Mouse (Mus musculus) urinary bladder, postnatal 14 days (tissue): ENCODE measurements at regions not wholly inside any gene's neighbourhood (a gene's known extent, or its start where the extent isn't known, plus 50 kb on each side); places are given as distances from the start of the nearest gene placed in this dataset.

Source experiments
- DNase-seq: peaks from one replicate; pipeline ENCODE4 v3.0.0; 2021; ENCODE audit warnings: low spot score

- DNase-seq = peak; percentile 38
These were observed 51.5 kb upstream of the Stmnd1 start for GRCm38 (mm10) chr13:46222031-46222430.

DNA sequence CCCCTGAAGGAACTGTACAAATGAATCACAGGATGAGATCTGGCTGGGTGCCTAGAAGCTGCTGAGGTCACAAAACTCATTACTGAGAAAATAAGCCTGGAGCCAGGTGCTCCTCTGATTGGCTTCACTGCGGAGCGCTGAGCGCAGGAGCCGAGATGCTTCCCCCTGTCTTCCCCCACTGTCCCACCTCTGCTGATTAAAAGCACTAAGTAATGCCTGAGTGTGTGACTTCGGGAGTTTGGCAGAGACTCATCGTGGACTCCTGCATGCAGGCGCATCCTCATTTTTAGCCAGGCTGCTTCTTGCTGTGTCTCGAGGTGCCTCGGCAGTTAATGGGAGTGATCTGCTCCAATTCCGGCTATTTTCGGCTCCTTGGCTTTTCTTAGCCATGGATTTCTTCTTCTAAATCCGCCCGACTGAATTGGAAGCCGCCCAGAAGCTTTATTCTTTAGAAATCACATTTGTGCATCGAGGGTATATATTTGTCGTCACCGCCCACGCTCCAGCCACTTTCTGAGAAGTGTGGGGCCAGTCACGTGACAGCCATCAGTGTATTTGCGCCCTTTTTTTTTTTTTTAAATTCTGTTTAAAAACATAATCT lies 55.3 kb upstream of the Stmnd1 start:
- peak; percentile 69 for DNase-seq

- DNase-seq = no peak
These were observed 56.3 kb upstream of the Stmnd1 start for GRCm38 (mm10) chr13:46216954-46217838.

DNA sequence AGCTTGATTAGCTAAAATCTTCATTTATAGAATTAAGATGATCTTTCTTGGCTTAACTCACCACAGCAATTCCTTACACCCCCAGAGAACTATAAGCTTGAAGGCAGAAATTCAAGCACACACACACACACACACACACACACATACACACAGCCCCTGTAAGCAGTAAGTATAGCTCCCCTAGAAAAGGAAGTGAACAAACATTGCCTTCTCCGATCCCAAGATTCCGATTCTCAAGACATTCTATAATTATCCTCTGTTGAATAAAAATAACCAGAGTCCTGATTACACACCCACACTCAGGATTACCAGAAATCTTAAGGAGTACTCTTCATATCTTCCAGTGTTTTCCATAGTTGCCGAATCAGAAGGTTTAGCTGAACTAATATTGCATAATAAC lies 70.0 kb upstream of the Stmnd1 start:
- no peak for DNase-seq

- no peak for DNase-seq
These were observed 70.9 kb upstream of the Stmnd1 start for GRCm38 (mm10) chr13:46202586-46202985.

- DNase-seq = no peak
These were observed 72.4 kb upstream of the Stmnd1 start for GRCm38 (mm10) chr13:46201029-46201599.

- no peak for DNase-seq
These were observed 80.4 kb upstream of the Stmnd1 start for GRCm38 (mm10) chr13:46193131-46193530.

- DNase-seq = no peak
These were observed 83.8 kb upstream of the Stmnd1 start for GRCm38 (mm10) chr13:46189726-46190125.

DNA sequence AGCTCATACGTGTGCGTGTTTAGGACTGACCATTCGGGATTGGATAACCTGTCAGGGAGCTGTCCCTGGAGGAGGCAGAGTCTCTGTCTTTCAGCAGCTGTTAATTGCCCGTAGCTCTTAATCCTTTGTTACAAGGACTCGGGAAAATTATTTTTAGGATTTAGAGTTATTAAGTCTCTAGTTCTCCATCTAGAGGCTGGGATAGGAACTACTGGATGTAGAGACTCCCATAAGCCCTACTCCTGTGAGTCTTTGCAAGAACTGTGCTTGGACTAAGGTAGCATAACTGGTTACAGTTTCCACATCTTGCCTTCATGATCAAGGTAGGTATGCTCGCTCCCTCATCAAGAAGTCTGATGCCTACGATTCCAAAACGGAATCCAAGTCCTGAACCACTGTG lies 90.7 kb upstream of the Stmnd1 start:
- no peak for DNase-seq

DNA sequence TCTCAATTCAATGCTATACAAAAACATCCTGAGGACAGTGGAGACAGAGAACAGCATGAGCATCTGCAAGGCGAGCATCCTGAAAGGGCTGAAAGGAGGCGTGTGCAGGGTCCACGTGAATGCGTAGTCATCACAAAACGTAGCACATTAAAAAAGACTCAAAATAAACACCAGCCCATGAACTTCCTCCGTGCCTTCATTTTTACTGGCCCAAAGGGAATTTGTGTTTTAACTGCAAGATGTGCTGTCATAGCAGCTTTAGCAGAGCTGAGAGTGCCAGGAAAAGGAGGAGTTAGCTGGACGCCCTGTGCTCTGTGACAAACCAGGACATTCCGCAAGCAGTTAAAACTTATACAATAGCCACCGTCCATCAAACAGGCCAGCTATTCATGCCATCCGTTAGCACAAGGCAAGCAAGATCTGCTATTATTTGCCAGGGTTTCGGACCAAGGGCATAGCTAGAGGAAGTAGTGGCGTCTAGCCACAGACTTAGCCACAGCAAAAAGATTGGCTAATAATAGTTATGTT lies 92.9 kb upstream of the Stmnd1 start:
- DNase-seq = no peak

DNA sequence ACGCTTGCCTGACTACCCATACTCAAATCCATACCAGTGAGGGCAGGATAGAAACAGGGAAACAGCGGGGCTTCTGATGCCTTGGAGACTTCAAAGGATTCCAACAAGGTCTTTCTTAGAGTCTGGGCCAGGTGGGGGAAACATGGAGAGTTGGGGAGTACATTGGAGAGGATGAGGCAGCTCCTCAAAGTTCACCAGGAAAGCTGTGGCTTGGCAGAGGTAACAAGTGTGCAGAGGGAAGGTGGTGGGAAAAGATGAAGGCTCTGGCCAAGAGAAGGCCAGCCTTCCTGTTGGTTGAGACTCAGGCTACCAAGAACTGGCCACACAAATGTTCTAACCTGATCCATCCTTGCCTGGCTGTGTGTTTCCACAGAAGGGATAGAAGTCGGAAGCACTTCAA lies 93.6 kb upstream of the Stmnd1 start:
- DNase-seq = no peak

GRCm38 (mm10) chr13:46173103-46173502 lies 100.4 kb upstream of the Stmnd1 start:
- DNase-seq = no peak

- DNase-seq = peak; percentile 74
These were observed 111.5 kb upstream of the Stmnd1 start for GRCm38 (mm10) chr13:46162025-46162374.

DNA sequence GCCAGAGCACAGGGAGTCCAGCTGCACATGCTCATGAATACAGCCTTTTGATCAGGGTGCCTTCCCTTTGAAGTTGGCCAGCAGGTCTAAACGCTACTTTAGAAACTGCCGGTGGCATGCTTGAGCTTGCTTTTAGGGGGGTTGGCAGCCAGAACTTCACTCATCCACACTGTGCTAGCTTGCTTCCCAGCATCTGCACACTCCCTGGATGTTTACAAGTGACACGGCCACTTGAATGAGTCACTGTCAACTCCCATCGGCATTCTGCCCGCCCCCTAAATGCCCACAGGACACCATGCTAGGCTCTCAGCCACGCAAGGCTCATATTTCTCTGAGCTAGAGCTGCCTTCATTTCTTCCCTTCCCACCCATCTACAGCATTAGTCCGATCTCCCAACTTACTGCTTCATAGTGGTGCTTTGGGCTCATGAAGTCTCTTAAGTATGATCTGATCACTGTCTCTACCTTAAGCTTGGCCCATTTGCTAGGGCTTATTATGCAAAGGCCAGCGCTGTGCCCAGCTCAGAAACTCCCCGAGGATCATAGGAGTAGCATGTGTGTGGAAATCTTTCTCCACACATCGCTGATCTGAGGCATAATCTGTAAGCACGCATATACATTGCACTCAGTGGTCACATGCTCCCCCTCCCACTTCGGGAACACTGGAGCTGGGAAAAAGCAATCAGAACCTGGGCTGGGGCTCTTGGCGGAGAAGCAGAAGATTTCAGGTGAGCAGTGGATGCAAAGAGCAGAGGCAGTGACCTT lies 112.1 kb upstream of the Stmnd1 start:
- DNase-seq = peak; percentile 53

DNA sequence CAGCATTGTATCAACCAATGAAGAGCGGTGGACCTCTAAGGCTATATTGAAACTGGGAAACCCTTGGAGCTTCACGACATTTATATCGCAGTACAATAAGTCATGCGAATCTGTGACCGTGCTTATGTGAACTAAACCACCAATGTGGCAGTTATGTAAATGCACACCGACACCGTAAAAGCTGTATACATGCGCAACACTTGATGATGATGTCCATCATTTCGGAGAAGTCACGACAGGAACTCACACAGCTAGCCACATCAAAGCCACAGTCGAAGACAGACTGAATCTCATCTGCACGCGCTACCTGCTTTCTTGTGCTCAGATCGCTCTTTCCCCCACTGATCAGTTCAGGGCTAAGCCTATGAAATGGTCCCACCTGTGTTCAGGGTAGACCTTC lies 114.2 kb upstream of the Stmnd1 start:
- DNase-seq = no peak

GRCm38 (mm10) chr13:46153282-46154260 lies 120.0 kb upstream of the Stmnd1 start:
- DNase-seq = no peak

DNA sequence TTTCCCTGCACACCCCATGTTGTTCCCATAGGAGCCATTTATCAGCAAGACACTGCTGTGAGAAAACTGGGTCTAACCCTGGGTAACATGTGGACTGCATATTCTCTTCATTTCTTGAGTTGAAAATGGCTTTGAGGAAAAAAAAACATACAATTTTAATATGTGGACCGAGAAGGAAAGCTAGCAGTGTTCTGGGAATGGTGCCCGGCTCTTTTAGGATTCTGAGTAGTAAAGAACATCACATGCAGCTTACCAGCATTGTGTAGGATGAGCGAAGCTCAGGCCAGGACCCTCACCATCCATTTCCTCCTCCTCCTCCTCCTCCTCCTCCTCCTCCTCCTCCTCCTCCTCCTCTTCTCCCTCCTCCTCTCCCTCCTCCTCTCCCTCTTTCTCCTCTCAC lies 133.5 kb upstream of the Stmnd1 start:
- DNase-seq = no peak

GRCm38 (mm10) chr13:46139251-46139650 lies 134.3 kb upstream of the Stmnd1 start:
- no peak for DNase-seq

GRCm38 (mm10) chr13:46135411-46135810 lies 138.1 kb upstream of the Stmnd1 start:
- no peak for DNase-seq

DNA sequence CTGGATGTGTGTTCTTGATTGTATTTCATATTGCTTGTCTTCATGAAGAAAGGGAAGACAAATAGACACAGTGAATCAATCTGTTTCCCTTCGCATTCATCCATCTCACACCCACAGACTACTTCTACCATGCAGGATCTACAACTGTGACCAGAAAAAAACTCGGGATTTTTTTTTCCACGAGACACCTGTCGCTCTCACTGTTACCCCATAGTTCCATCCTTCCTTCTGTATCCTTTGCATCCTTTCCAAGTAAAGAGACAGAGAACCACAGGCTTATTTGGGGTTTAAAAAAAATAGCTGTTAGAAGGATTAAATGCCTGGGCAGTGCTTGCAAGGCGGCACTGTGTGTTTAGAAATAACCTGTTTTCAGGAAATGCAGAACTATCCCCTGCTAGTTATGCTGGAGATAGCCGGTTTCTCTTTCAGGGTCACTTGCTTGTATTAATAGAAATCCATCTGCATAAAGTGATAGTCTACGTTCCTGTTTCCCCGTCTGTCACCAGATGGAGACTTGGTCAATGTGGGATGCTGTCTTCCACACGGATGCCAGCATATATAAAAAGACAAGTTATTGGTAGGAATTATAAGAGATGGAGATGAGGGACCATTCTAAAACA lies 144.2 kb upstream of the Stmnd1 start:
- no peak for DNase-seq

- peak; percentile 32 for DNase-seq
These were observed 150.1 kb upstream of the Stmnd1 start for GRCm38 (mm10) chr13:46123446-46123845.
